18 mouse cellular contexts compared by ENCODE assay signal in genomic region chr1:180148563-180148962, GRCm38 (mm10). TPM values are rescaled to one million over a fixed set of nuclear protein-coding genes. Genes with fewer than 3 reads are reported as not detected.
A peak's percentile ranks its signal among the peaks of the same experiment; 100 is the strongest.
DNase-seq lines count a peak whose midpoint lies in the region; ATAC-seq and TF ChIP-seq lines count a peak whose summit lies in the region.
"Had no signal": no experiment of that assay in that cellular context is flagged by ENCODE, and none has a peak within 500 bp of the region (broad histone marks: within the 10 kb centered on the region; RNA-seq: fewer than 3 reads in every experiment).

No protein-coding gene starts in this region.

- WGBS in stomach, embryonic 15.5 days, result 87% methylated on average over 4 of the region's 4 CpGs
- WGBS in stomach, postnatal 0 days, result 91% methylated on average over 4 of the region's 4 CpGs
- 25% methylated on average over 4 of the region's 4 CpGs for WGBS in liver, embryonic 13.5 days (ENCODE audit: insufficient replicate concordance)

- no peak overlapping the region for H3K4me3 ChIP-seq in stomach, embryonic 15.5 days (replicated peaks)
- H3K4me3 ChIP-seq in stomach, postnatal 0 days (ENCODE audit: low read depth, low read length), result no peak overlapping the region
- H3K4me3 ChIP-seq in liver, embryonic 13.5 days (replicated peaks), result peak overlapping the region; percentile 42
- H3K4me3 ChIP-seq: embryonic facial prominence, embryonic 15.5 days; heart, adult 2 months; hindbrain, embryonic 15.5 days; midbrain, embryonic 13.5 days had no signal

- H3K9ac ChIP-seq in stomach, embryonic 15.5 days, result no peak overlapping the region
- H3K9ac ChIP-seq in stomach, postnatal 0 days (ENCODE audit: low read length), result no peak overlapping the region
- H3K9ac ChIP-seq in liver, embryonic 13.5 days, result peak overlapping the region; percentile 65
- H3K9ac ChIP-seq: embryonic facial prominence, embryonic 15.5 days; hindbrain, embryonic 15.5 days; midbrain, embryonic 13.5 days had no signal

- H3K36me3 ChIP-seq in stomach, embryonic 15.5 days, result peaks cover 3% of the 10 kb centered on the region; the same call in 1 of the 2 replicates
- H3K36me3 ChIP-seq in stomach, postnatal 0 days (ENCODE audit: control insufficient read depth, insufficient read depth, low read length), result peaks cover 11% of the 10 kb centered on the region; the same call in 1 of the 2 replicates
- H3K36me3 ChIP-seq in liver, embryonic 13.5 days, result peaks cover 44% of the 10 kb centered on the region

- H3K27ac ChIP-seq in stomach, embryonic 15.5 days, result no peak overlapping the region
- no peak overlapping the region for H3K27ac ChIP-seq in stomach, postnatal 0 days (replicated peaks)
- H3K27ac ChIP-seq in liver, embryonic 13.5 days, result peak overlapping the region; percentile 97
- H3K27ac ChIP-seq: embryonic facial prominence, embryonic 15.5 days; heart, adult 2 months; hindbrain, embryonic 15.5 days; midbrain, embryonic 13.5 days had no signal

- peak; percentile 92 for ATAC-seq in stomach, embryonic 15.5 days (ENCODE audit: insufficient read depth, low FRiP score, low read depth)
- no peak for ATAC-seq in stomach, postnatal 0 days (ENCODE audit: low FRiP score, low TSS enrichment)
- peak; percentile 97 for ATAC-seq in liver, embryonic 13.5 days (ENCODE audit: low read depth)
- ATAC-seq: forebrain, embryonic 14.5 days; intestine, postnatal 0 days; midbrain, embryonic 13.5 days; Patski had no signal

- no peaks in the 10 kb centered on the region for H3K9me3 ChIP-seq in stomach, embryonic 15.5 days
- H3K9me3 ChIP-seq in stomach, postnatal 0 days (ENCODE audit: control insufficient read depth, low read length), result no peaks in the 10 kb centered on the region
- no peaks in the 10 kb centered on the region for H3K9me3 ChIP-seq in liver, embryonic 13.5 days (replicated peaks)
- H3K9me3 ChIP-seq: embryonic facial prominence, embryonic 15.5 days; hindbrain, embryonic 15.5 days; midbrain, embryonic 13.5 days had no signal

- no peaks in the 10 kb centered on the region for H3K27me3 ChIP-seq in stomach, embryonic 15.5 days (replicated peaks)
- H3K27me3 ChIP-seq in stomach, postnatal 0 days (ENCODE audit: control insufficient read depth, insufficient read depth, low read length), result no peaks in the 10 kb centered on the region
- H3K27me3 ChIP-seq in liver, embryonic 13.5 days, result no peaks in the 10 kb centered on the region
- H3K27me3 ChIP-seq: embryonic facial prominence, embryonic 15.5 days; hindbrain, embryonic 15.5 days; midbrain, embryonic 13.5 days; Patski had no signal

- no peak overlapping the region for H3K4me2 ChIP-seq in stomach, embryonic 15.5 days
- H3K4me2 ChIP-seq in stomach, postnatal 0 days (replicated peaks; ENCODE audit: low read depth), result no peak overlapping the region
- H3K4me2 ChIP-seq in liver, embryonic 13.5 days, result peak overlapping the region; percentile 69
- H3K4me2 ChIP-seq: embryonic facial prominence, embryonic 15.5 days; hindbrain, embryonic 15.5 days; midbrain, embryonic 13.5 days had no signal

- no peak for TF ChIP-seq CTCF in stomach, postnatal 0 days (IDR thresholded peaks at IDR 0.05; ENCODE audit: low read depth)

- no peaks in the 10 kb centered on the region for H3K4me1 ChIP-seq in stomach, embryonic 15.5 days
- H3K4me1 ChIP-seq in stomach, postnatal 0 days (replicated peaks; ENCODE audit: control insufficient read depth, insufficient read depth), result no peaks in the 10 kb centered on the region
- peaks cover 25% of the 10 kb centered on the region for H3K4me1 ChIP-seq in liver, embryonic 13.5 days (replicated peaks)
- H3K4me1 ChIP-seq: embryonic facial prominence, embryonic 15.5 days; hindbrain, embryonic 15.5 days; midbrain, embryonic 13.5 days had no signal

- DNase-seq in stomach, postnatal 0 days (ENCODE audit: low spot score), result no peak
- peak; percentile 76 for DNase-seq in c-Kit-positive CD71-positive TER-119-negative erythroid progenitor cells, embryonic 14.5 days (ENCODE audit: low read depth)
- DNase-seq in liver, embryonic 13.5 days, result peak; percentile 69
- DNase-seq in layer of hippocampus, postnatal 36 days, result no peak
- DNase-seq in thymus, postnatal 4 days, result no peak
- no peak for DNase-seq in cerebellum, adult 9-10 months
- DNase-seq: cerebellum, adult 2 months; heart, adult 2 months; kidney, postnatal 25 days; lung, adult 18-20 months; lung, postnatal 36 days had no signal

- TF ChIP-seq EP300 in stomach, postnatal 0 days (optimal IDR thresholded peaks at IDR 0.05), result no peak

RNA-seq across cellular contexts. Expression of gene Coq8a, which starts 50.8 kb away (rescaled TPM):
- polyA plus RNA-seq in stomach, embryonic 15.5 days (2015; fragmentation: Nextera tagmentation; extraction: Ambion mirVana), result 16.0 and 20.6 TPM in 2 replicates
- 25.6 and 29.8 TPM in 2 replicates for polyA plus RNA-seq in stomach, postnatal 0 days (2015; fragmentation: Nextera tagmentation; extraction: Ambion mirVana)
- polyA plus RNA-seq in liver, embryonic 13.5 days (2015; fragmentation: Nextera tagmentation; extraction: Ambion mirVana), result 6.7 and 8.6 TPM in 2 replicates
- total RNA-seq in layer of hippocampus, postnatal 36 days (2021), result 10 to 100 TPM; 55.0 to 68.3 TPM

Comparison
In these comparisons a context has a peak if more than half of its experiments do, and no peak if none do; other contexts are left out.
1. DNase-seq: peak in c-Kit-positive CD71-positive TER-119-negative erythroid progenitor cells, embryonic 14.5 days (single experiment) and liver, embryonic 13.5 days (single experiment); none in stomach, postnatal 0 days (single experiment), layer of hippocampus, postnatal 36 days (0 of 2), thymus, postnatal 4 days (single experiment) and cerebellum, adult 9-10 months (single experiment).